Mouse (Mus musculus): ENCODE results near the gene Ptpro. TPM values are rescaled to one million over a fixed set of nuclear protein-coding genes. Genes with fewer than 3 reads are reported as not detected.

Ptpro gene
- polyA plus RNA-seq, 1 experiment from 2014 or later, result 3.3 TPM

GRCm38 (mm10) chr6:137414531-137415405 lies 162.6 kb downstream of the Ptpro start:
- Histone ChIP-seq H3K36me3 (ENCODE audit: control insufficient read depth, insufficient read depth, low read length) (no peaks in the 10 kb centered on the region), H3K4me2 (ENCODE audit: low read depth, low read length) (no peak overlapping the region), H3K27ac (ENCODE audit: low read length) (no peak overlapping the region), H3K9me3 (replicated peaks; ENCODE audit: control insufficient read depth, low read length) (no peaks in the 10 kb centered on the region), H3K4me1 (ENCODE audit: control insufficient read depth, insufficient read depth, low read length) (no peaks in the 10 kb centered on the region), H3K9ac (ENCODE audit: low read length) (no peak overlapping the region), H3K4me3 (replicated peaks; ENCODE audit: low read length) (no peak overlapping the region), H3K27me3 (ENCODE audit: control insufficient read depth, insufficient read depth, low read length) (no peaks in the 10 kb centered on the region)
- ATAC-seq (ENCODE audit: insufficient read depth, low FRiP score), result peak; percentile 74; the same call in 1 of the 2 replicates
- WGBS, result 51% methylated on average over 13 of the region's 13 CpGs

GRCm38 (mm10) chr6:137422777-137423176 lies 170.7 kb downstream of the Ptpro start:
- no peak for ATAC-seq (ENCODE audit: insufficient read depth, low FRiP score)
- no peak overlapping the region for H3K4me3 ChIP-seq (replicated peaks; ENCODE audit: low read length)

DNA sequence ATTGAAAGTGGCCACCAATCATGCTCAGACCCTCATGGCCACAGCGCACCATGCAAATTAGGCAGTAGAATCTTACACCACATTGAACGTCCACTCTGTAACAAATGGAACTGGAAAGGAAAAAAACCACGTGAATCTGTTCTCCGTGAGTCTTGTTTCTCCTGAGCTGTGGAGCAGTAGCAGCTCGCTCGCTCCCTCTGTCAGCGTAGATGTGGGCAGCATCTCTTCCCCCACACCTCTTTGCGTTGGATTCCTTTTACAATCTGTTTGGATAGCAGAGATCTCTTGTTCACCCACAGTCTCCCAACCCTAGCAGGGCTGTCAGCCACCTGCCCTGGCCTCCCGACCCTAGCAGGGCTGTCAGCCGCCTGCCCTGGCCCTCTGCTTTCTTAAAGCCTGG lies 171.7 kb downstream of the Ptpro start:
- Histone ChIP-seq H3K4me2 (ENCODE audit: low read depth, low read length) (no peak overlapping the region), H3K36me3 (ENCODE audit: control insufficient read depth, insufficient read depth, low read length) (no peaks in the 10 kb centered on the region), H3K9ac (ENCODE audit: low read length) (no peak overlapping the region), H3K27ac (ENCODE audit: low read length) (no peak overlapping the region), H3K4me3 (replicated peaks; ENCODE audit: low read length) (no peak overlapping the region), H3K27me3 (ENCODE audit: control insufficient read depth, insufficient read depth, low read length) (no peaks in the 10 kb centered on the region), H3K9me3 (replicated peaks; ENCODE audit: control insufficient read depth, low read length) (no peaks in the 10 kb centered on the region), H3K4me1 (ENCODE audit: control insufficient read depth, insufficient read depth, low read length) (no peaks in the 10 kb centered on the region)
- no peak for ATAC-seq (ENCODE audit: insufficient read depth, low FRiP score)
- WGBS, result 56% methylated on average over 10 of the region's 10 CpGs

More at GRCm38 (mm10) chr6:137422777-137423176, 170.7 kb downstream of the Ptpro start:
- H3K36me3 ChIP-seq (ENCODE audit: control insufficient read depth, insufficient read depth, low read length), result no peaks in the 10 kb centered on the region
- no peaks in the 10 kb centered on the region for H3K27me3 ChIP-seq (ENCODE audit: control insufficient read depth, insufficient read depth, low read length)
- H3K4me2 ChIP-seq (ENCODE audit: low read depth, low read length), result no peak overlapping the region
- 75% methylated on average over 4 of the region's 4 CpGs for WGBS
- H3K4me1 ChIP-seq (ENCODE audit: control insufficient read depth, insufficient read depth, low read length), result no peaks in the 10 kb centered on the region
- H3K27ac ChIP-seq (ENCODE audit: low read length), result no peak overlapping the region
- no peak overlapping the region for H3K9ac ChIP-seq (ENCODE audit: low read length)
- no peaks in the 10 kb centered on the region for H3K9me3 ChIP-seq (replicated peaks; ENCODE audit: control insufficient read depth, low read length)

GRCm38 (mm10) chr6:137425500-137426432 lies 173.6 kb downstream of the Ptpro start:
- ATAC-seq (ENCODE audit: insufficient read depth, low FRiP score), result peak; percentile 40; the same call in 1 of the 2 replicates
- H3K36me3 ChIP-seq (ENCODE audit: control insufficient read depth, insufficient read depth, low read length), result no peaks in the 10 kb centered on the region
- H3K27me3 ChIP-seq (ENCODE audit: control insufficient read depth, insufficient read depth, low read length), result no peaks in the 10 kb centered on the region
- 55% methylated on average over 14 of the region's 14 CpGs for WGBS
- H3K9me3 ChIP-seq (replicated peaks; ENCODE audit: control insufficient read depth, low read length), result no peaks in the 10 kb centered on the region
- no peak overlapping the region for H3K4me2 ChIP-seq (ENCODE audit: low read depth, low read length)
- H3K27ac ChIP-seq (ENCODE audit: low read length), result no peak overlapping the region
- H3K4me1 ChIP-seq (ENCODE audit: control insufficient read depth, insufficient read depth, low read length), result no peaks in the 10 kb centered on the region
- H3K4me3 ChIP-seq (replicated peaks; ENCODE audit: low read length), result no peak overlapping the region
- H3K9ac ChIP-seq (ENCODE audit: low read length), result no peak overlapping the region

DNA sequence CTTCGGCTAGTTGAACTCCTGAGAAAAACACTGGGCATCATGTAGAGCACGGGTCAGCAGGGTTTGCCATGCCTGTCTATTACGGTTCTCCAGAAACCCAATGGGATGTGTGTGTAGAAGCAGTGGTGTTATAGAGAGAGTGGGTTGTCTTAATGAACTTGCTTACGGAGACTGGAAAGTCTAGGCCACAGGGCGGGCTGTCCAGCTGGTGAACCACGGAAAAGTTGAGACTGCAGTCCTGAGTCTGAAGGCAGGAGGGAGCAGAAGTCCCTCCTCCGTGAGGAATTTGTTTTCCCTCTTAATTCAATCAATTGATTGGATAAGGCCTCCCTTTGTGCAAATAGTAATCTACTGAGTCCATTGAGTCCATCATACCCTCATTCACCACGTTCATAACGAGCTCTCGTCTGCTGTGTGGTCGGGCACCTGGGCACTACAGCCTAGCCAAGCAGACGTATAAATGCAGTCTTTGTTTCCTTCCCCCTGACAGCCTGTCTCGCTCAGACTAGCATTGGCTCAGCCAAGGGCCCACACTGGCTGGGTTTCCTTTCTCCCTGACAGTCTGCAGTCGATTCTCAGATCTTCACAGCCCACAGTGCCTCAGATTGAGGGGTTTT lies 181.5 kb downstream of the Ptpro start:
- Histone ChIP-seq H3K36me3 (ENCODE audit: control insufficient read depth, insufficient read depth, low read length) (no peaks in the 10 kb centered on the region), H3K9ac (ENCODE audit: low read length) (no peak overlapping the region), H3K27me3 (ENCODE audit: control insufficient read depth, insufficient read depth, low read length) (no peaks in the 10 kb centered on the region), H3K4me2 (ENCODE audit: low read depth, low read length) (no peak overlapping the region), H3K4me3 (replicated peaks; ENCODE audit: low read length) (no peak overlapping the region), H3K27ac (ENCODE audit: low read length) (no peak overlapping the region), H3K4me1 (ENCODE audit: control insufficient read depth, insufficient read depth, low read length) (no peaks in the 10 kb centered on the region), H3K9me3 (replicated peaks; ENCODE audit: control insufficient read depth, low read length) (no peaks in the 10 kb centered on the region)
- peak; percentile 69; the same call in 1 of the 2 replicates for ATAC-seq (ENCODE audit: insufficient read depth, low FRiP score)
- 56% methylated on average over 14 of the region's 14 CpGs for WGBS

DNA sequence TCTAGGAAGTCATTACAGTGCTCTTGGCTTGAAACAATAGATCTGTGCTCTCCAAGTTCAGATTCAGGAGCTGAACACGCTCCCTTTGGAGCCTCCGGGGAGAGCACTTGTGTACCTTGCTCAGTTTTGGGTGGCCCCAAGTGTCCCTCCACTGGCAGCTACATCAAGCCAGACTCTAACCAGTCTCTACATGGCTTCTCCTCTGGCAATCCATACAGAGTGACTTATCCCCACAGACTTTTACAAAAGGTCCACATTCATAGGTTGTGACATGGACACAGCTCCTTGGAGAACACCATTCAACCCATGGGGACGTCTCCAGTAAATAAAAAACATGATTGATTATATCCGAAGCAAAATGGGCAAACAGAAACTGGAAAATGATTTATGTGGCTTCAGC lies 185.4 kb downstream of the Ptpro start:
- Histone ChIP-seq H3K27ac (ENCODE audit: low read length) (no peak overlapping the region), H3K4me3 (replicated peaks; ENCODE audit: low read length) (no peak overlapping the region), H3K4me1 (ENCODE audit: control insufficient read depth, insufficient read depth, low read length) (no peaks in the 10 kb centered on the region), H3K9ac (ENCODE audit: low read length) (no peak overlapping the region), H3K9me3 (replicated peaks; ENCODE audit: control insufficient read depth, low read length) (no peaks in the 10 kb centered on the region), H3K4me2 (ENCODE audit: low read depth, low read length) (no peak overlapping the region), H3K27me3 (ENCODE audit: control insufficient read depth, insufficient read depth, low read length) (no peaks in the 10 kb centered on the region), H3K36me3 (ENCODE audit: control insufficient read depth, insufficient read depth, low read length) (no peaks in the 10 kb centered on the region)
- WGBS, result 58% methylated on average over 4 of the region's 4 CpGs
- ATAC-seq (ENCODE audit: insufficient read depth, low FRiP score), result no peak

- Histone ChIP-seq H3K9me3 (replicated peaks; ENCODE audit: control insufficient read depth, low read length) (no peaks in the 10 kb centered on the region), H3K4me1 (ENCODE audit: control insufficient read depth, insufficient read depth, low read length) (no peaks in the 10 kb centered on the region), H3K4me2 (ENCODE audit: low read depth, low read length) (no peak overlapping the region), H3K4me3 (replicated peaks; ENCODE audit: low read length) (no peak overlapping the region), H3K27me3 (ENCODE audit: control insufficient read depth, insufficient read depth, low read length) (no peaks in the 10 kb centered on the region), H3K27ac (ENCODE audit: low read length) (no peak overlapping the region), H3K9ac (ENCODE audit: low read length) (no peak overlapping the region), H3K36me3 (ENCODE audit: control insufficient read depth, insufficient read depth, low read length) (no peaks in the 10 kb centered on the region)
- 50% methylated on average over 16 of the region's 16 CpGs for WGBS
- no peak for ATAC-seq (ENCODE audit: insufficient read depth, low FRiP score)
Measured at GRCm38 (mm10) chr6:137437902-137438580, 185.9 kb downstream of the Ptpro start.

GRCm38 (mm10) chr6:137440559-137441486 lies 188.7 kb downstream of the Ptpro start:
- Histone ChIP-seq H3K4me1 (ENCODE audit: control insufficient read depth, insufficient read depth, low read length) (no peaks in the 10 kb centered on the region), H3K4me3 (replicated peaks; ENCODE audit: low read length) (no peak overlapping the region), H3K9me3 (replicated peaks; ENCODE audit: control insufficient read depth, low read length) (no peaks in the 10 kb centered on the region), H3K27ac (ENCODE audit: low read length) (no peak overlapping the region), H3K4me2 (ENCODE audit: low read depth, low read length) (no peak overlapping the region), H3K9ac (ENCODE audit: low read length) (no peak overlapping the region), H3K27me3 (ENCODE audit: control insufficient read depth, insufficient read depth, low read length) (no peaks in the 10 kb centered on the region), H3K36me3 (ENCODE audit: control insufficient read depth, insufficient read depth, low read length) (no peaks in the 10 kb centered on the region)
- WGBS, result 52% methylated on average over 19 of the region's 19 CpGs
- peak; percentile 59; the same call in 1 of the 2 replicates for ATAC-seq (ENCODE audit: insufficient read depth, low FRiP score)

Measured in stomach, embryonic 16.5 days (tissue).